Mouse (Mus musculus): ENCODE measurements at regions not wholly inside any gene's neighbourhood (a gene's known extent, or its start where the extent isn't known, plus 50 kb on each side); places are given as distances from the start of the nearest gene placed in this dataset.

DNA sequence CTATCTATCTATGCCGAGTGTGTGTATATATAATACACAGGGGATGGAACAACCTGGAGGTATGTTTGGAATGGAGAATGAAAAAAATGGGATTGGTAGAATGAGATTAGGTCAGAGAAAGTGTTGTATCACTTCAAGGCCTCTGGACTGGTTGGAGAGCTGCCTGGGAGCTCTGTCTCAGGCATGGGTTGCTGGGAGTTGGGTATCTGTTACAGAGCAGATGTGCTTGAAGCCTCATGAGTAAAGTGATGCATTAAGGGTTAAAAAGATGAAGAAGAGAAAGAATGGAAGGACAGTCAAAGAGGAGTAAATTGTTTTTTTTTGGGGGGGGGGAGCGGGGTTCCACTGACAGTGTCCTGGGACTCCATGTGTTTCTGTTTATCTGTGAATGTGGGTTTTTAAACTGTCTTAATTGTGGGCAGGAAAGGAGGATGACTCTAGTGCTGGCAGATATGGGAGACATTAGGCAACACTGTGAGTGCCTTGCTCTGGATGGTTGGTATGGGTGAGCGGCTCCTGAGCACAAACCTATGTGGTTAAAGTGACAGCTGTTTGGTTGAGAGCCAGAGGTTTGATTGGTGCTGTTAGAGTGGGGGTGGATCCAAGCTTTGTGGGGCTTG lies 611.8 kb upstream of the Fam160b2 start:
- 94% methylated on average over 3 of the region's 3 CpGs for WGBS
- Histone ChIP-seq H3K9ac (replicated peaks; ENCODE audit: low read depth, low read length) (no peak overlapping the region), H3K4me3 (replicated peaks; ENCODE audit: low read length) (no peak overlapping the region), H3K4me2 (ENCODE audit: low read length) (no peak overlapping the region), H3K27ac (ENCODE audit: low read length) (no peak overlapping the region), H3K9me3 (ENCODE audit: control insufficient read depth, low read length) (no peaks in the 10 kb centered on the region), H3K36me3 (ENCODE audit: control insufficient read depth, insufficient read depth) (no peaks in the 10 kb centered on the region), H3K4me1 (replicated peaks; ENCODE audit: control insufficient read depth, insufficient read depth, low read length) (no peaks in the 10 kb centered on the region), H3K27me3 (replicated peaks; ENCODE audit: control insufficient read depth, insufficient read depth, low read length) (no peaks in the 10 kb centered on the region)
- no peak for ATAC-seq

DNA sequence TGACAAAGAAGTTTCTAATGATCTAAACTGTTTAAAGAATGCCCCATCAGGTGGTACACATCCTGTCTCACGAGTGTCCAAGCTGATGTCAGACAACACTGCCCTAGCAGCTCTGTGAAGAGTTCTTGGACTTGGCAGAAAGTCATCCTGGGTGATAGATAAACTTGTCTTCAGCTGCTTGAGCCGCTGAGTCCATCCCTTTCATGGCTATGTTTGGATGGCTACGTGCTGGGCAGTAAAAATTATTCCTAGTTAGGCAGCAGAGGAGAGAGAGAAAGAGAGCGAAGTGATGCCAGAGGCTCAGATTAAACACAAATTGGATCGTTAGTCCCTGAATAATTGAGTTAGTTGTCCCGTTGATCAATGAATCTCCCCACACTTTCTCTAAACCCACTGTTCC lies 603.8 kb upstream of the Fam160b2 start:
- ATAC-seq, result no peak
- H3K27me3 ChIP-seq (replicated peaks; ENCODE audit: control insufficient read depth, insufficient read depth, low read length), result no peaks in the 10 kb centered on the region
- H3K36me3 ChIP-seq (ENCODE audit: control insufficient read depth, insufficient read depth), result no peaks in the 10 kb centered on the region
- H3K4me3 ChIP-seq (replicated peaks; ENCODE audit: low read length), result no peak overlapping the region
- WGBS, result 32% methylated on average over 6 of the region's 6 CpGs
- no peak overlapping the region for H3K4me2 ChIP-seq (ENCODE audit: low read length)
- no peaks in the 10 kb centered on the region for H3K9me3 ChIP-seq (ENCODE audit: control insufficient read depth, low read length)
- no peaks in the 10 kb centered on the region for H3K4me1 ChIP-seq (replicated peaks; ENCODE audit: control insufficient read depth, insufficient read depth, low read length)
- no peak overlapping the region for H3K27ac ChIP-seq (ENCODE audit: low read length)
- H3K9ac ChIP-seq (replicated peaks; ENCODE audit: low read depth, low read length), result no peak overlapping the region

DNA sequence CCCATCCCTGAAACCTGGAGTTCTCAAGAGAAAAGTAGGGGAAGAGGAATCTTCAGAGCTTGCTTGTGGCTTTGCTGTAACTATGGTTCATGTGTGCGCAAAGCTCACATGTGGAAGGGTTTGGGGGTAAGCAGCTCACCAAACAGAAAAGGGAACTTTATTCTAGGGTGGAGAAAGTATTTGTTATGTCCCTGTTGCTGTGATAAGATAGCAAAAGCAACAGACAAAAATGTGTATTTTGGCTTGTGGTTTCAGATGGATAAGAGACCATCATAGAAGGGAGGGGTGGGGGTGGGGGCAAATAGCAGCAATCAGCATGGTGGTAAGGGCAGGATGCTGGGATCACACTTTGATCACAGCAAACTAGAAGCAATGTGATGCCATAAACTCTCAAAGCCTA lies 601.3 kb upstream of the Fam160b2 start:
- no peaks in the 10 kb centered on the region for H3K36me3 ChIP-seq (ENCODE audit: control insufficient read depth, insufficient read depth)
- H3K27ac ChIP-seq (ENCODE audit: low read length), result no peak overlapping the region
- 97% methylated on average over 1 of the region's 1 CpGs for WGBS
- no peak overlapping the region for H3K9ac ChIP-seq (replicated peaks; ENCODE audit: low read depth, low read length)
- no peaks in the 10 kb centered on the region for H3K9me3 ChIP-seq (ENCODE audit: control insufficient read depth, low read length)
- no peak overlapping the region for H3K4me2 ChIP-seq (ENCODE audit: low read length)
- H3K4me1 ChIP-seq (replicated peaks; ENCODE audit: control insufficient read depth, insufficient read depth, low read length), result no peaks in the 10 kb centered on the region
- H3K27me3 ChIP-seq (replicated peaks; ENCODE audit: control insufficient read depth, insufficient read depth, low read length), result no peaks in the 10 kb centered on the region
- no peak overlapping the region for H3K4me3 ChIP-seq (replicated peaks; ENCODE audit: low read length)
- no peak for ATAC-seq

DNA sequence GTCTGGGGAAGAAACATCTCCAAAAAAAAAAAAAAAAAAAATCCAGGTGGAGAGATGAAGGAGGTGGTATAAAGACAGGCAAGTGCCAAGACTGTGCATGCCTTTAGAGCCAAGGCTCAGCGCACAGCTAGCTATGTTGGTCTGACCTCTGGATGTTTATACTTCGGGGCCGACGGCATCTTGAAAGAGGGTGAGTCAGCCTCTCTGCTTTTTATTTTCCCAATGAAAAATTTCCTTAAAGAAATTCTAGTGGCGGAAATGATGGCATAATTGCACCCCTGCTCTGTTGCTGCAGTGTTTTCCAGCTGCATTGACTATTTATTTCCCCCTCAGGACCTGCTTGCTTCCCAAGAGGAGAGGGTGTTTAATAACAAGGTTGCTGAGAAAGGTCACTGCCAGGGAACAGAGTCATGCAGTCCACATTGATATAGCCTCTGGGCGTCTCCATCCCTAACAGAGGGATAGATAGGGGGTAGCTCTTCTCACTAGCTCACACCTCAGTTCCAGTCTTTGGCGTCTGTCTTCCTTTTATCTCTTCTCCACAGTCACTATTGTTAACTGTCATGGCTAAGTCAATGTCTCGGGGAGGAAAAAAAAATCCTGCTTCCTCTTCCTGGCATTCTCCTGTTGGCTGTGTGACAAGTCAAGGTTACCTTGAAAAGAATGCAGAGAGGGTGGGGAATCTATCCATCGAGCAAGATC lies 599.7 kb upstream of the Fam160b2 start:
- Histone ChIP-seq H3K4me1 (replicated peaks; ENCODE audit: control insufficient read depth, insufficient read depth, low read length) (no peaks in the 10 kb centered on the region), H3K4me2 (ENCODE audit: low read length) (no peak overlapping the region), H3K9me3 (ENCODE audit: control insufficient read depth, low read length) (no peaks in the 10 kb centered on the region), H3K27ac (ENCODE audit: low read length) (no peak overlapping the region), H3K36me3 (ENCODE audit: control insufficient read depth, insufficient read depth) (no peaks in the 10 kb centered on the region), H3K4me3 (replicated peaks; ENCODE audit: low read length) (no peak overlapping the region), H3K27me3 (replicated peaks; ENCODE audit: control insufficient read depth, insufficient read depth, low read length) (no peaks in the 10 kb centered on the region), H3K9ac (replicated peaks; ENCODE audit: low read depth, low read length) (no peak overlapping the region)
- WGBS, result 63% methylated on average over 9 of the region's 9 CpGs
- no peak for ATAC-seq

DNA sequence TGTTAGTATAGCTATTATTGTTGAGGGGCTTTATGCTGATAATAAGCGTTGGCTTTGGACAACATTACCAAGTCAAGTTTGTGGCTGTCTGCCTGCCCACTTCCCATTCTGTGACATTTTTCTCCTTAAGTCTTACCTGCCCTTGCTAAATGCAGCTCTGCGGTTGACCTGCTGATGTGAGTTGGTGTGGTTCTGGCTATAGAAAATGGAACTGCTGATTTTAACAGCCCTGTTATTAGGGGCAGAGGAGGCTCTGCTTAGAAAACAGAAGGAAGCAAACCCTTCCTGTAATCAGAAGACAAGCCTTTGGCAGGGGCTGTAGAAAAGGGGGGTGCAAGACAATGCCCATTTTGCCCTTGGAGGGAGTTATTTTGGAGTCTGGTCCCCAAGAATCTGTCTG lies 594.6 kb upstream of the Fam160b2 start:
- Histone ChIP-seq H3K4me2 (ENCODE audit: low read length) (no peak overlapping the region), H3K4me3 (replicated peaks; ENCODE audit: low read length) (no peak overlapping the region), H3K9me3 (ENCODE audit: control insufficient read depth, low read length) (no peaks in the 10 kb centered on the region), H3K27ac (ENCODE audit: low read length) (no peak overlapping the region), H3K9ac (replicated peaks; ENCODE audit: low read depth, low read length) (no peak overlapping the region), H3K36me3 (ENCODE audit: control insufficient read depth, insufficient read depth) (no peaks in the 10 kb centered on the region), H3K4me1 (replicated peaks; ENCODE audit: control insufficient read depth, insufficient read depth, low read length) (no peaks in the 10 kb centered on the region), H3K27me3 (replicated peaks; ENCODE audit: control insufficient read depth, insufficient read depth, low read length) (no peaks in the 10 kb centered on the region)
- no peak for ATAC-seq
- WGBS, result 93% methylated on average over 2 of the region's 2 CpGs

GRCm38 (mm10) chr14:71192486-71192885 lies 592.9 kb upstream of the Fam160b2 start:
- no peaks in the 10 kb centered on the region for H3K9me3 ChIP-seq (ENCODE audit: control insufficient read depth, low read length)
- ATAC-seq, result no peak
- no peaks in the 10 kb centered on the region for H3K36me3 ChIP-seq (ENCODE audit: control insufficient read depth, insufficient read depth)
- no peak overlapping the region for H3K4me2 ChIP-seq (ENCODE audit: low read length)
- H3K4me1 ChIP-seq (replicated peaks; ENCODE audit: control insufficient read depth, insufficient read depth, low read length), result no peaks in the 10 kb centered on the region
- 78% methylated on average over 5 of the region's 5 CpGs for WGBS
- no peak overlapping the region for H3K9ac ChIP-seq (replicated peaks; ENCODE audit: low read depth, low read length)
- no peak overlapping the region for H3K27ac ChIP-seq (ENCODE audit: low read length)
- no peaks in the 10 kb centered on the region for H3K27me3 ChIP-seq (replicated peaks; ENCODE audit: control insufficient read depth, insufficient read depth, low read length)
- no peak overlapping the region for H3K4me3 ChIP-seq (replicated peaks; ENCODE audit: low read length)

DNA sequence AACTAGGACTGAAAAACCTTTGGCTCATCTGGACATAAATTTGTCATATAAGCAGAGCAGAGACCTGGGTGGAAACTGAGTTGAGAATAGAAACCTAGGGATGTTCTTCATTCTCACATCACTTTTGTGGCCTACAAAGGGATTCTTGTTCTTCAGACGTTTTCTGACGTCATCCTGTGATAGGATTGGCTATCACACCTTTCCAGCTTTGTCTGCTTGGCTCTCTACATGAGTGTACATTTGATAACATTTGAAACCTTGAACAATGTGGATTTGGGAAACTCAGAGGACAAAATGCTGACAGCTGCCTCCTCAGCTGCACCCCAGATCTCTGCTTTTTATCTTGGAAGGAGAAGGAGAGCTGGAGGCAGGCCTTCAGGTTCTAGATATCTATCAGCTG lies 589.7 kb upstream of the Fam160b2 start:
- Histone ChIP-seq H3K4me1 (replicated peaks; ENCODE audit: control insufficient read depth, insufficient read depth, low read length) (no peaks in the 10 kb centered on the region), H3K27me3 (replicated peaks; ENCODE audit: control insufficient read depth, insufficient read depth, low read length) (no peaks in the 10 kb centered on the region), H3K9ac (replicated peaks; ENCODE audit: low read depth, low read length) (no peak overlapping the region), H3K4me3 (replicated peaks; ENCODE audit: low read length) (no peak overlapping the region), H3K27ac (ENCODE audit: low read length) (no peak overlapping the region), H3K36me3 (ENCODE audit: control insufficient read depth, insufficient read depth) (no peaks in the 10 kb centered on the region), H3K9me3 (ENCODE audit: control insufficient read depth, low read length) (no peaks in the 10 kb centered on the region), H3K4me2 (ENCODE audit: low read length) (no peak overlapping the region)
- 74% methylated on average over 2 of the region's 2 CpGs for WGBS
- ATAC-seq, result no peak

GRCm38 (mm10) chr14:71177341-71177740 lies 577.7 kb upstream of the Fam160b2 start:
- H3K9me3 ChIP-seq (ENCODE audit: control insufficient read depth, low read length), result no peaks in the 10 kb centered on the region
- H3K27ac ChIP-seq (ENCODE audit: low read length), result no peak overlapping the region
- H3K4me2 ChIP-seq (ENCODE audit: low read length), result no peak overlapping the region
- H3K4me3 ChIP-seq (replicated peaks; ENCODE audit: low read length), result no peak overlapping the region
- no peak for ATAC-seq
- WGBS, result 78% methylated on average over 6 of the region's 6 CpGs
- H3K4me1 ChIP-seq (replicated peaks; ENCODE audit: control insufficient read depth, insufficient read depth, low read length), result no peaks in the 10 kb centered on the region
- H3K36me3 ChIP-seq (ENCODE audit: control insufficient read depth, insufficient read depth), result no peaks in the 10 kb centered on the region
- no peaks in the 10 kb centered on the region for H3K27me3 ChIP-seq (replicated peaks; ENCODE audit: control insufficient read depth, insufficient read depth, low read length)
- H3K9ac ChIP-seq (replicated peaks; ENCODE audit: low read depth, low read length), result no peak overlapping the region

GRCm38 (mm10) chr14:71174175-71174574 lies 574.5 kb upstream of the Fam160b2 start:
- H3K4me1 ChIP-seq (replicated peaks; ENCODE audit: control insufficient read depth, insufficient read depth, low read length), result no peaks in the 10 kb centered on the region
- no peak overlapping the region for H3K27ac ChIP-seq (ENCODE audit: low read length)
- 79% methylated on average over 2 of the region's 2 CpGs for WGBS
- no peak for ATAC-seq
- no peaks in the 10 kb centered on the region for H3K27me3 ChIP-seq (replicated peaks; ENCODE audit: control insufficient read depth, insufficient read depth, low read length)
- no peak overlapping the region for H3K9ac ChIP-seq (replicated peaks; ENCODE audit: low read depth, low read length)
- H3K4me3 ChIP-seq (replicated peaks; ENCODE audit: low read length), result no peak overlapping the region
- H3K9me3 ChIP-seq (ENCODE audit: control insufficient read depth, low read length), result no peaks in the 10 kb centered on the region
- no peak overlapping the region for H3K4me2 ChIP-seq (ENCODE audit: low read length)
- H3K36me3 ChIP-seq (ENCODE audit: control insufficient read depth, insufficient read depth), result no peaks in the 10 kb centered on the region

DNA sequence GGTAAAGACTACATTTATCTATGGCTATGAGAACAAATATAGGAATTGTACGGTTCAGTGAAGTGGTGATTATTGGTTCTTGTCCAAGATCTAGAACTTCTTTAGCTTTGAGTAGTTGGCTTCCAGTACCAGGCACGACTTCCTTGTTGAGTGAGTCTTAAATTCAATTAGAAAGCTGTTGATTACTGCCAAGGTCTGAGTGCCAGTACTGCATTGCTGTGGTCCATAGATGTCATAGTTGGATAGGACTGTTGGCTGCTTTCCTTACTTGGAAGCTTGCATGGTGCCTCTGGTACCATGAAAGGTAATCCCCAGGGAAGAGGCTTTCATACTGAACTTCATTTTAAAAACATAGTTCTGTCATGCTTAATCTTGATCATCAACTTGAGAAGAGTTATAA lies 559.9 kb upstream of the Fam160b2 start:
- Histone ChIP-seq H3K4me1 (replicated peaks; ENCODE audit: control insufficient read depth, insufficient read depth, low read length) (no peaks in the 10 kb centered on the region), H3K9me3 (ENCODE audit: control insufficient read depth, low read length) (no peaks in the 10 kb centered on the region), H3K36me3 (ENCODE audit: control insufficient read depth, insufficient read depth) (no peaks in the 10 kb centered on the region), H3K27me3 (replicated peaks; ENCODE audit: control insufficient read depth, insufficient read depth, low read length) (no peaks in the 10 kb centered on the region), H3K27ac (ENCODE audit: low read length) (no peak overlapping the region), H3K4me3 (replicated peaks; ENCODE audit: low read length) (no peak overlapping the region), H3K4me2 (ENCODE audit: low read length) (no peak overlapping the region), H3K9ac (replicated peaks; ENCODE audit: low read depth, low read length) (no peak overlapping the region)
- 76% methylated on average over 2 of the region's 2 CpGs for WGBS
- ATAC-seq, result no peak

All from forebrain, embryonic 16.5 days (tissue).